Mouse (Mus musculus): Measurements from ENCODE around the gene Shmt1. TPM values are rescaled to one million over a fixed set of nuclear protein-coding genes. Genes with fewer than 3 reads are reported as not detected.
"Not testable (repeated sequence)": the region's sequence is repeated elsewhere in the genome, so short reads cannot be mapped to it uniquely, and the experiment has no call there.

Shmt1 gene
- total RNA-seq (2017) = 0.58 to 7.1 TPM (median 3.8 TPM) in 3 replicates

DNA sequence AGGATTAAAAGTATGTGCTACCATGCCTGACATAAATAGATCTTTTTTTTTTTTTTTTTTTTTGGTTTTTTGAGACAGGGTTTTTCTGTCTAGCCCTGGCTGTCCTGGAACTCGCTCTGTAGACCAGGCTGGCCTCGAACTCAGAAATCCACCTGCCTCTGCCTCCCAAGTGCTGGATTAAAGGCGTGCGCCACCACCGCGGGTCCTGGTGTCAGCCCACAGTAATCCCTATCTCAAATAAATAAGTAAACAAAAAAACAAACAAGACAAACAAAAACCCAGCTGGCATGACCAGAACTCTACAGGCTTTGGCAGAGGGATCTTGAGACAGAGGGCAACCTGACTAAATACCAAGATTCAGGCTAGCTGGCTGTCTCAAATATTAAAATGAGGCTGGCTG lies at the start of gene Shmt1:
TSS of gene Shmt1 (minus strand) at position 101 of the 400 bp plus-strand sequence.
- ATAC-seq (replicated peaks; ENCODE audit: insufficient number of reproducible peaks, low FRiP score, low TSS enrichment, poor library complexity, severe bottlenecking) = not testable (repeated sequence)

DNA sequence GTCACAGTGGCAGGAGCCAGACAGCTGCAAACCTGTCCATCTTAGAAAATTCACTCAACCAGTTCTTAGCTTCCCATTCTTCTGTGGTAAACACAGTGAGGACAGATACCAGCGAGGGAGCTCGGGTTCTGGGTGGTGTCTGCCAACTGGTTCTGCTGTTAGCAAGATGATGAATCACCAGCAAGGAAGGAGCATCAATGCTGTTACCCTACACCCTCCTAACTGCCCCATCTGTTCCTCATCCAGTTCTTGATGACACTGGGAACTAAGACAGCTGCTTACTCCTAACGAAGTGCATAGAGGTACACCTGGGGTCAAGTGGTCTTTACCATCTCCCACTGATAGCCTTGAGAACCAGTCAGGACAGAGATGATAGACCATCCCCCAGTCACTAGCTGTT lies 45.1 kb upstream of the Shmt1 start:
- ATAC-seq (replicated peaks; ENCODE audit: insufficient number of reproducible peaks, low FRiP score, low TSS enrichment, poor library complexity, severe bottlenecking) = no peak

DNA sequence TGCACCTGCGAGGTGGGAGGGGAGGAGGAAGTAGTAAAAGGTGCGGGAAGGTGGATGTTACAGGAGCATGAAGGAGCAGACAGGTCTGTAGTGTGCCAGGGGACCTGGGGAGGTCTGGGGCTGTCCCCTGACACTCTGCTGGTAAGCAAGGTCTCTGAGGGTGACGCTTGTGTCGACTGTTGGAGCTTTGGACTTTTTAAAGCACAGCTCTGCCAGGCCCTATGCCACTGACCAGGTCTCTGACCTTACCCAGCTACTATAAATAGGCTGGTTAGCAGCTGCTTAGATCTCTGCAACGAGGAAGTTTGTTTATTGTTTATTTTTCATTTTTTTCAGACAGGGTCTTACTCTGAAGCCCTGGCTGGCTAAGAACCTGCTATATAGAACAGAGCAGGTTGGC lies 33.9 kb upstream of the Shmt1 start:
- no peak for ATAC-seq (replicated peaks; ENCODE audit: insufficient number of reproducible peaks, low FRiP score, low TSS enrichment, poor library complexity, severe bottlenecking)

DNA sequence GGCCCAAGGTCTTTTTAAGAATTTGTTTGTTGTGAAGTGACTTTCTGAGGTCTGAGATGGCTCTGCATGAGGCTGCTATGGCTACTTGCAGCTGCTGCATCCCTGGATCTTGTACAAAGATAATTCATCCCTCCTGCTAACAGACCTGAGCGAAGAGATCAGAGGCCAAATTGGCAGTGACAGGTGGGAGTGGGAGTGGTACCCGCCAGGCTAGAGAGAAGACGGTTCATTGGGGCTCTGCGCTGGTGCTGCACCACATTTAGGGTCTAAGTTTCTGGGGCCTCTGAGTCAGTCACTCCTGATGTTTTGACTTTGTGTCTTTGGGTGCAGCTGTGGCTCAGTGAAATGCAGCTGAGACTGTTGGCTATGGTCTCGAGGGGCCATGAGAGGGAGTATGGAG lies 31.9 kb upstream of the Shmt1 start:
- ATAC-seq (replicated peaks; ENCODE audit: insufficient number of reproducible peaks, low FRiP score, low TSS enrichment, poor library complexity, severe bottlenecking) = no peak

DNA sequence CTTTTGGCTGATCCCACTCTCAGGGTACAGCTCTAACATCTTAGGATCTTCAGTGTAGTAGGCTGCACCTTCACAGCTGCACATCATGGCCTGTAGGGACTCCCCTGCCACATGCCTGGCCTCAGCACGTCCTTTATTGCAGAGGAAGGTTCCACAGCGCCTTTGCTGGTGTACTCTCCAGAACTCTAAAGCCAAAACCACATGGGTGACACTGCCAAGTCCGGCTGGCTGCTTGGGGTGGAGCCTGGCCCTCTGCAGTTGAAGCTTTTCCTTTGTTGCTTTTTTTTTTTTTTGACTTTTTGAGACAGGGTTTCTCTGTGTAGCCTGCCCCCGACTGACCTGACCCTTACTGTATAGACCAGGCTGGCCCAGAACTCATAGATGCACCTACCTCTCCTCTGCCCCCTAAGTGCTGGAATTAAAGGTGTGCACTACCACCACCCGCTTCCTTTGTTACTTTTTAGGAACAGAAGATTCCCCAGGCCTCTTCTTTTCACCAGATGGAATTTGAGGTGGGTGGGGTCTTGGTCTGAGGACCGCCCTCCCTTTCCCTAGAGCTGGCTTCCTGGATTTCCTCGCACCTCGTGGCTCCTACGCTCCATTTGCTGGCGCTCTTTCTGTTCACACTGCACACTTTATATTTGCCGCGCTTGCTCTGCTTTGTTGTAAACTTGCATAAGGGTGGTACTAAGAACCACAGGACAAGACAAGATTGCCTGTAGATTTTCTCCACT lies 30.1 kb upstream of the Shmt1 start:
- no peak for ATAC-seq (replicated peaks; ENCODE audit: insufficient number of reproducible peaks, low FRiP score, low TSS enrichment, poor library complexity, severe bottlenecking)

DNA sequence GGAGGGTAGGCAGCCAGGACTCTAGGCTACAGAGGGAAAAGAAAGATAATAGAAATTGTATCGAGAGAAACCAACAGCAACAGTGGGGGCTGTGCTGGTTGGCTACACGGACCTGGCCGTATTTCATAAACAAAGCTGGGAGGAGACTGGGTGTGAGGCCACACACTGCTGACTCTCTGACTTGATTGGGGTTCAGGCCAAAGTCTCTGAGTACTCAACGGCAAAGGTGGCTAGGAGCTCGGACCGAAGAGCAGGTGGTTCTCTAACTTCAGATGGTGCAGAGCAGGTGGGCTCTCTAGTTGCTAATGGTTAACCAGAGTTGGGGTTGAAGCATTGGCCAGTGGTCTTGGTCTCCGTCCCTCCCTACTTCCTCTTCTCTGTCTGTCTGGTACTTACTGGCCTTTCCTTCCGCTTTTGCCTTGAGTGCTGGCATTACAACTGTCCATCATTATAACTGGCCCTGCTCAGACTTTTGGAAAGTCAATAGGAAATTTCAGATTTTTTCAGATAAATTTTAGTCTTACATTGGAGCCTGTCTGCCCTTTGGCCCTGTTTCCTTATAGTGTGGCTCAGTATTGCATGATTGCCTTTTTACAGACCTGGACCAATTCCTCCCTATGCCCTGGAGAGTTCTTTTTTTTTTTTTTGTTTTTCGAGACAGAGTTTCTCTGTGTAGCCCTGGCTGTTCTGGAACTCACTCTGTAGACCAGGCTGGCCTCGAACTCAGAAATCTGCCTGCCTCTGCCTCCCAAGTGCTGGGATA lies 26.3 kb upstream of the Shmt1 start:
- peak; percentile 66; the same call in 1 of the 2 replicates for ATAC-seq (replicated peaks; ENCODE audit: insufficient number of reproducible peaks, low FRiP score, low TSS enrichment, poor library complexity, severe bottlenecking)

DNA sequence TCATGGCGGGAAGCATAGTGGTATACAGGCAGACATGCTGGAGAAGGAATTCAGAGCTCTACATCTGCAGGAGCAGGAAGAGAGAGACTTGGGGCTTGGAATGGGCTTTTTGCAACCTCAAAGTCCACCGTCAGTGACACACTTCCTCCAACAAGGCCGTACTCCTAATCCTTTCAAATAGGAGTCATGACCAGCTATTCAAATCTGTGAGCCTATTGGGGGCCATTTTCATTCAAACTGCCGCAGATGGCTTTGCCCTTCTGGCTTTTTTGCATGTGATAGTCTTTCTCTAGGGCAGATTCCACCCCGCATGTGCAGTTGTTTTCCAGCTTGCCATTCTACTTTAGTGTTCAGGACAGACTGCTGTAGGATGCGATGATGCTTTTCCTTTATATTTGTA lies 25.4 kb upstream of the Shmt1 start:
- no peak for ATAC-seq (replicated peaks; ENCODE audit: insufficient number of reproducible peaks, low FRiP score, low TSS enrichment, poor library complexity, severe bottlenecking)

DNA sequence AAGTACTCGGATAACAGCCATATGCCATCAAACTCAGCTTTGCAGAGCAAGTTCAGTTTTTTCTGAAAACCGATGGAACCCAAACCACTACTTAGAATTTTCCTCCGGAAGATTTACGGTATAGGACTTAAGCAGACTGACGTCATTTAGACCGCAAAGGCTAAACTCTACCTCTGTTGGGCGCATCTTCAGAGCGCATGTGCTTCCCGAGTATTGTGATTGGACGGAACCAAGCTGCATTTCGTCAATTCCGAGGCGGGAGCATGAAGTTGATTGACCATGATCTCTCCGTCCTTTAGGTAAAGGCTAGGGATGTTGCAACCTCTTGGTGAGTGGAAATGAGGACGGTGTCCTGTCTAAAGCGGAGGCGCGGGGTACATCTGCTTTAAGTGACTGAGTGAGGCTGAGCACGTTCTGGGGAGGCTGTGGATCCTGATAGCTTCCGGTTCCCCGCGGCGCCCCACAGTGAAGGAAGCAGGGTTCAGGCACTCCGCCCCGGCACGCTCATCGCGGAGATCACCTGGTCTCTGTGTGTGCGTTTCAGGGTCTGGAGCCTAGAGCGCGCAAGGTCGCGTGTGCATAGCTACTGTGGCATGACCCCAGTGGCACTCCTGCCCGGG lies 19.0 kb upstream of the Shmt1 start, which contains the start of gene Dhrs7b:
TSS of gene Dhrs7b (plus strand) at position 199 of the 620 bp plus-strand sequence.
- peak; percentile 98 for ATAC-seq (replicated peaks; ENCODE audit: insufficient number of reproducible peaks, low FRiP score, low TSS enrichment, poor library complexity, severe bottlenecking)

DNA sequence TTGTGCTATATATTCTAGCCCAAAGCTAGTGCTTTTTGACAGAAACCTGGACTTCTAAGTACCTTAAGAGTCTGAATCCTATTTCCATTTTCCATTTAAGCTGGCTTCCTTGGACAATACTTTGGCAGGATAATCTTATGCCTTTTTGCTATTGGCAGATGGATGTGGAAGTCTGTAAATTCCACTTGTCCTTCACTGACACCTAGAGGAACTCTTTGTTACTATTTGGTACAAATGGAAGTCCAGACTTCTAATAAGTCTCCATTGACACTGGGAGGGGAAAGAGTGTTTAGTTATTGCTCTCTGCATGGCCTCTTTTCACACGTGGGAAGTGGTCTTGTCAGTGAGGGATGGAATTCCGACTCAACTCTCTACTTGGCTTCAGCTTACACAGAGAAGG lies 17.4 kb upstream of the Shmt1 start:
- ATAC-seq (replicated peaks; ENCODE audit: insufficient number of reproducible peaks, low FRiP score, low TSS enrichment, poor library complexity, severe bottlenecking) = no peak

DNA sequence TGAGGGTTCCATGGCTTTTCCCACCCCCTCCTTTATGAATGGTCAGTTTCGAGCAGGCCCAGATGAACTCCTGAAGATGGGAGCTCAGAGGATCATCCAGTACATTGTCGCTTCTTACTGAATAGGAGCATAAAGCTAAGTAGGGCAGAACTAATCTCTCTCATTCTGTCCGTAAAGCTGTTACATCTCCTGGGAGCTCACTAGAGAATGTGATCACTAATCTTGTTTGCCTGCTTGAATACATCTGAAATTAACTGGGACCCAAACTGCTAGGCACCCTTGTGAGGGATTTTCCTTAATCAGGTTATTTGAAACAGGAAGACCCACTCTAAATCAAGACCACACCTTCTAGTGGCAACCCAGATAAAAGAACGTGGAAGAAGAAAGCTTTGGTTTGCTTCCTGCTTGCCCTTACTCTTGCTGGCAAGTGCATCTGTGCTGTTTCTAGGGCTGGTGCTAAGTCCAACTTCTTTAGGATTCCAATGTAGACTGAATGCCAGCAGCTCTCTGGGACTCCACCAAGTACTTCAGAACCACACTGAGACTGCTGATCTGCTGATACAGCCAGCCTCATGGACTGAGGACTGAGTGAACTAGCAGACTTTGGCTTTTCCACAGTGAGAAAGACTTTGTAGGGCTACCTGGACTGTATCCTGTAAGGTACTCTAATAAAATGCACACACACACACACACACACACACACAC lies 15.9 kb upstream of the Shmt1 start:
- ATAC-seq (replicated peaks; ENCODE audit: insufficient number of reproducible peaks, low FRiP score, low TSS enrichment, poor library complexity, severe bottlenecking) = no peak

DNA sequence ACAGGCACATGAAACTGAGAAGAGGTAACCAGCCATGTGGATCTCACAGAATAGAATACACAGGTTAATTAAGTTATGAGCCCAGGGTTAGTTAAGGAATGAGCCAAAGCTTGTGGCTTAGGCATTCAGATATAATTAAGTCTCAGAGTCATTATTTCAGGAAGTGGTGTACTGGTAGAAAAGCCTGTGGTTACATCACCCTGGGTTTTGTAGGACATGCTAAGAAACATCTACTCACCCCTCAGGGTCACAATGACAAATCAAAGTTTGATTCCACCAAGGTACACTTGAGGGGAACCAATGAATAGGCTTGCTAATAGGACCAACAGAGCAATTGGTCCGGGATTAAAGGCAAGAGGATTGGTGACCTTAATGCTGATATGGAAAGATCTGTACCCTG lies 15.2 kb upstream of the Shmt1 start:
- no peak for ATAC-seq (replicated peaks; ENCODE audit: insufficient number of reproducible peaks, low FRiP score, low TSS enrichment, poor library complexity, severe bottlenecking)

DNA sequence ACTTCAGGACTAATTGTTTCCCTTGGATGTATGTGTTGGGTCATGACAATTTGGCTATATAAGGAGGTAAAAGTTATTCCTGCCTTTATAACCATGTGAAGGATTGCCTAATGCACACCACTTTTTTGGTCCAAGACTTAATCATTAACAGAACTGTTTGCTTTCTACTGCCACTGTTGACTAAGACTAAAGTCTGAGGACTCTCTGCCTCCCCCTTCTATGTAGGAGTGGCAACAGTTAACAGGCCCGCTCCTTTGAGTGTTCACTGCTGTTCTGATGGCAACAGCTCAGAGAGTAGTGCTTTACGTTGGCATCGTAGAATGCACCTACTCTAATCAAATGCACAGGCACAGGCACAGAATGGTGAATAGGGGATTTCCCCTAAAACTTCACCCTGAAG lies 13.7 kb upstream of the Shmt1 start:
- ATAC-seq (replicated peaks; ENCODE audit: insufficient number of reproducible peaks, low FRiP score, low TSS enrichment, poor library complexity, severe bottlenecking) = no peak

DNA sequence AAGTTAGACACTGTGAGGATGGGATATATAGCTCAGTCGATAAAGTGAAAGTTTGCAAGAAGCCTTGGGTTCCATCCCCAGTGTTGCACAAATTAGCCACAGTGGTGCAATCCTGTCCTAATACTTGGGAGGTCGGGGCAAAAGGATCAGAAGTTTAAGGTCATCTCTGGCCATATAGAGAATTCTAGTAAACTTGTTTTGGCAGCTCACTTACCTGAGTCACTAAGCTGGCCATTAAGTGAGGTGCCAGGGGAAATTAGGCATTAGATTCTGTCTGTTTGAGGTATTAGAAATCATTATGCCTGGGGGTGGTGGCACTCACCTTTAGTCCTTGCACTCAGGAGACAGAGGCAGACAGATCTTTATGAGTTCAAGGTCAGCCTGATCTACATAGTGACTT lies 12.3 kb upstream of the Shmt1 start:
- ATAC-seq (replicated peaks; ENCODE audit: insufficient number of reproducible peaks, low FRiP score, low TSS enrichment, poor library complexity, severe bottlenecking) = no peak

DNA sequence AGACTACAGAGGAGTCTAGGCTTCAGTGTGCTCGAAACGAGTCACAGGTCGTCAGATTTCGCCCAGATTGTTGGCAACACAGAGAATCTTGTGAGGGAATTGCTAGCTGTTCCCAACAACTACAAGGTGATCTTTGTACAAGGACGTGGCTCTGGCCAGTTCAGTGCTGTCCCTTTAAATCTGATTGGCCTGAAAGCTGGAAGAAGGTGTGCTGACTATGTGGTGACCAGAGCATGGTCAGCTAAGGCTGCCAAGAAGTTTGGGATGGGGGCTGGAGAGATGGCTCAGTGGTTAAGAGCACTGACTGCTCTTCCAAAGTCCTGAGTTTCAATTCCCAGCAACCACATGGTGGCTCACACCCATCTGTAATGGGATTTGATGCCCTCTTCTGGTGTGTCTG lies 4.9 kb upstream of the Shmt1 start:
- no peak for ATAC-seq (replicated peaks; ENCODE audit: insufficient number of reproducible peaks, low FRiP score, low TSS enrichment, poor library complexity, severe bottlenecking)

DNA sequence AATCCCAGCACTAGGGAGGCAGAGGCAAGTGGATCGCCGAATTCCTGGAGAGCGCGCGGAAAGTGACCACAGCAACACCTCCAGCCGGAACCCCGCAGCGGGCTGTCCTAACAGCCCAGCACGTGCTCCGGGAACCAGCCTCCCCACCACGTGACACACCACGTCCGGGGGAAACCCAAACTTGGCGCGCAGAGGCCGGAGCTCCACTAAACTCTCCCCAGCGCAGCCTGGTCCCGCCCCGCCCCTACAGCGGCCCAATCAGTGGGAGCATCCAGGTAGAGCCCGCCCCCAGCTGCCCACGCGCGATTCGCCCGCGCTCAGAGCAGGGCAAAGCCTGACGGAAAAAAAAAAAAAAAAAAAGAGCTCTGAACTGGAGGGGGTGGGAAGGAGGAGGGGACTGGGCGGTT lies 461 bp downstream of the Shmt1 start:
- peak; percentile 100 for ATAC-seq (replicated peaks; ENCODE audit: insufficient number of reproducible peaks, low FRiP score, low TSS enrichment, poor library complexity, severe bottlenecking)

DNA sequence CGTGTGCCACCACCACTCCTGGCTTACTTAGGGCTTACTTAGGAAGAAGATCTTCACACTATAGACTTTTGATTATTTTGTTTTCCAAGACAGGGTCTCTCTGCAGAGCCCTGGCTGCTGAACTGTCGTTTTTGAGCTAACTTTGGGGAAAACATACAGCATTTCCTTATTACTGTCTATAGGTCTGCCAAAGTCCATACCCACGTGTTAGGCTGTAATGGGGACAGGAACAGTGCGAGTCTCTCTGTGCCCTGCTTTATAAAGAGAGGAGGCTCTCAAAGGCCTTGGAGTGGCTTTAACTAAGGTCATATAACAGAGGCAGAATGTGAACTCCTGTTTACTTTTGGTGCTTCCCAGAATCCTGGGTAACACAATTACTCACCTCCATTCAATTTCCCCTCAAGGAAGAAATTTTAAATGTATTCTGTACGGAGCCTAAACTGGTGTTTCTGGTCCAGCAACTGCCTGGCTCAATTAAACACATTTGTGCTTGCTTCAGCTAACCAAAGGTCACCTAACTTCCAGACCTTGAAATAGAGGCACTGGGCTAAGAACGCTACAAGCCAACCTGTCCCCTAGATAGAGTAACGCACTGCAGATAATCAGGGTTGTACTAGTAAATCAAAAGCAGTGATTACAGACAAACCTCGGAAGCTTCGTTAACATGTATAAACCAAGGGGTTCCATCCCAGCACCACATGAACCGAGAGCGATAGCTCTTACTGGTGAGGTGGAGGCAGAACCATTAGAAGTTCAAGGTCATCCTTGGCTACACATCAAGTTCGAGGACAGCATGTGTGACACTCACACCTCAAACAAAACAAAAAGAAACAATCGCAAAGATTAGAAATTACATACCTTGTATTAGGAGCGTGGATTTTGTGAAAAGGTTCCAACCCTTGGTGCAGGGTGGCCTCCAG lies 1.2 kb downstream of the Shmt1 start:
- no peak for ATAC-seq (replicated peaks; ENCODE audit: insufficient number of reproducible peaks, low FRiP score, low TSS enrichment, poor library complexity, severe bottlenecking)

DNA sequence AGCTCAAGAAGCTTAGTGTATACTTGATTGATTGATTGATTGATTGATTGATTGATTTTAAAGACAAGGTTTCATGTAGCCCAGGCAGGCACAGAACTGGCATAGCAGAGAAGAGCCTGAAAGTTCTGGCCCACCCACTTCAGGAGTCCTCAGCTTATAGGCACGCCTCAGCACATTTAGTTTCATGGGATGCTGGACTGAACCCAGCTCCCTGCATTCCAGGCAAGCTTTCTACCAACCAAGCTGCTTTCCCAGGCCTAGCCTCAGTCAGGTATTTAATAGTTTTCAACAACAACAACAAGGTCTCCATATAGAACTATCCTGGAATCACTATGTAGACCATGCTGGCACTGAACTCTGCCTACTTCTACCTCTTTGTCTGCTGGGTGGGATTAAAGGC lies 2.0 kb downstream of the Shmt1 start:
- no peak for ATAC-seq (replicated peaks; ENCODE audit: insufficient number of reproducible peaks, low FRiP score, low TSS enrichment, poor library complexity, severe bottlenecking)
